In genomic region chr17:30910866-30911731, GRCm38 (mm10) we compare ENCODE assay signal across 8 mouse cellular contexts. TPM values are rescaled to one million over a fixed set of nuclear protein-coding genes. Genes with fewer than 3 reads are reported as not detected.
A peak's percentile ranks its signal among the peaks of the same experiment; 100 is the strongest.
DNase-seq lines count a peak whose midpoint lies in the region; ATAC-seq lines count a peak whose summit lies in the region.
"Had no signal": no experiment of that assay in that cellular context is flagged by ENCODE, and none has a peak within 500 bp of the region (broad histone marks: within the 10 kb centered on the region; RNA-seq: fewer than 3 reads in every experiment).

No protein-coding gene starts in this region.

- 54% methylated on average over 27 of the region's 27 CpGs for WGBS in hindbrain, embryonic 15.5 days
- 77% methylated on average over 27 of the region's 27 CpGs for WGBS in hindbrain, embryonic 12.5 days
- WGBS in midbrain, embryonic 15.5 days: 77% methylated on average over 27 of the region's 27 CpGs

- peaks cover 12% of the 10 kb centered on the region for H3K4me1 ChIP-seq in hindbrain, embryonic 15.5 days (replicated peaks)
- peaks cover 7% of the 10 kb centered on the region for H3K4me1 ChIP-seq in hindbrain, embryonic 12.5 days
- H3K4me1 ChIP-seq in midbrain, embryonic 15.5 days: no peaks in the 10 kb centered on the region

- ATAC-seq in hindbrain, embryonic 15.5 days (ENCODE audit: low FRiP score, low read depth): peak; percentile 16; the same call in 1 of the 2 replicates
- no peak; the same call in 1 of the 2 replicates for ATAC-seq in hindbrain, embryonic 12.5 days (ENCODE audit: low FRiP score)
- ATAC-seq in midbrain, embryonic 15.5 days (replicated peaks): no peak

- H3K36me3 ChIP-seq in hindbrain, embryonic 15.5 days: no peaks in the 10 kb centered on the region
- H3K36me3 ChIP-seq in hindbrain, embryonic 12.5 days: no peaks in the 10 kb centered on the region
- H3K36me3 ChIP-seq in midbrain, embryonic 15.5 days (replicated peaks): no peaks in the 10 kb centered on the region

- H3K9ac ChIP-seq in hindbrain, embryonic 15.5 days: no peak overlapping the region
- no peak overlapping the region for H3K9ac ChIP-seq in hindbrain, embryonic 12.5 days
- H3K9ac ChIP-seq in midbrain, embryonic 15.5 days: no peak overlapping the region

- H3K9me3 ChIP-seq in hindbrain, embryonic 15.5 days: no peaks in the 10 kb centered on the region
- no peaks in the 10 kb centered on the region for H3K9me3 ChIP-seq in hindbrain, embryonic 12.5 days (replicated peaks)
- no peaks in the 10 kb centered on the region for H3K9me3 ChIP-seq in midbrain, embryonic 15.5 days

- H3K27me3 ChIP-seq in hindbrain, embryonic 15.5 days: no peaks in the 10 kb centered on the region
- H3K27me3 ChIP-seq in hindbrain, embryonic 12.5 days: 0 out of 2 replicates have a peak, but pooled peaks cover 4% of the 10 kb centered on the region
- H3K27me3 ChIP-seq in midbrain, embryonic 15.5 days (replicated peaks): no peaks in the 10 kb centered on the region

- peak; percentile 44 for DNase-seq in urinary bladder, postnatal 14 days (ENCODE audit: low spot score)
- no peak for DNase-seq in urinary bladder, adult 2 months (ENCODE audit: low spot score)
- peak; percentile 27 for DNase-seq in fibroblast of lung, adult 2 months (ENCODE audit: low read depth)
- no peak for DNase-seq in natural killer cell, adult 2 months (ENCODE audit: low spot score in 2 of 2)

- H3K4me3 ChIP-seq in hindbrain, embryonic 15.5 days: no peak overlapping the region
- no peak overlapping the region for H3K4me3 ChIP-seq in hindbrain, embryonic 12.5 days
- no peak overlapping the region for H3K4me3 ChIP-seq in midbrain, embryonic 15.5 days

- H3K27ac ChIP-seq in hindbrain, embryonic 15.5 days (replicated peaks): no peak overlapping the region
- no peak overlapping the region for H3K27ac ChIP-seq in hindbrain, embryonic 12.5 days
- H3K27ac ChIP-seq in midbrain, embryonic 15.5 days: no peak overlapping the region

- H3K4me2 ChIP-seq in hindbrain, embryonic 15.5 days: peak overlapping the region; percentile 29
- no peak overlapping the region for H3K4me2 ChIP-seq in hindbrain, embryonic 12.5 days (replicated peaks)
- no peak overlapping the region for H3K4me2 ChIP-seq in midbrain, embryonic 15.5 days

RNA-seq across cellular contexts. Expression of gene Glp1r, which starts 9.5 kb away (rescaled TPM):
- polyA plus RNA-seq in hindbrain, embryonic 15.5 days (2015; fragmentation: Nextera tagmentation; extraction: Ambion mirVana): 0.71 and 0.95 TPM in 2 replicates
- polyA plus RNA-seq in hindbrain, embryonic 12.5 days (2016; fragmentation: Nextera tagmentation; extraction: Ambion mirVana): not detected in 2 replicates
- polyA plus RNA-seq in urinary bladder, adult 2 months (2012; rRNA removed): 0.01 TPM in 2 replicates
- polyA plus RNA-seq in midbrain, embryonic 15.5 days (2015; fragmentation: Nextera tagmentation; extraction: Ambion mirVana): 0.71 and 0.75 TPM in 2 replicates

RNA-seq across cellular contexts. Expression of gene Umodl1, which starts 43.3 kb away (rescaled TPM):
- not detected in 2 replicates for polyA plus RNA-seq in hindbrain, embryonic 15.5 days (2015; fragmentation: Nextera tagmentation; extraction: Ambion mirVana)
- polyA plus RNA-seq in hindbrain, embryonic 12.5 days (2016; fragmentation: Nextera tagmentation; extraction: Ambion mirVana): 0.52 TPM in 1 of 2 replicates, not detected in the other
- polyA plus RNA-seq in urinary bladder, adult 2 months (2012; rRNA removed): not detected in 2 replicates
- polyA plus RNA-seq in midbrain, embryonic 15.5 days (2015; fragmentation: Nextera tagmentation; extraction: Ambion mirVana): 0.04 TPM in 1 of 2 replicates, not detected in the other
- polyA plus RNA-seq: stomach, embryonic 14.5 days had no signal

Comparison
In these comparisons a context has a peak if more than half of its experiments do, and no peak if none do; other contexts are left out.
1. DNase-seq: peak in urinary bladder, postnatal 14 days (single experiment) and fibroblast of lung, adult 2 months (single experiment); none in urinary bladder, adult 2 months (single experiment) and natural killer cell, adult 2 months (0 of 2).